Mouse (Mus musculus): Measurements from ENCODE around the gene Zfp661. TPM values are rescaled to one million over a fixed set of nuclear protein-coding genes. Genes with fewer than 3 reads are reported as not detected.
A peak's percentile ranks its signal among the peaks of the same experiment; 100 is the strongest.

Zfp661 gene
- polyA plus RNA-seq, 1 experiment from 2014 or later: 3.1 TPM

DNA sequence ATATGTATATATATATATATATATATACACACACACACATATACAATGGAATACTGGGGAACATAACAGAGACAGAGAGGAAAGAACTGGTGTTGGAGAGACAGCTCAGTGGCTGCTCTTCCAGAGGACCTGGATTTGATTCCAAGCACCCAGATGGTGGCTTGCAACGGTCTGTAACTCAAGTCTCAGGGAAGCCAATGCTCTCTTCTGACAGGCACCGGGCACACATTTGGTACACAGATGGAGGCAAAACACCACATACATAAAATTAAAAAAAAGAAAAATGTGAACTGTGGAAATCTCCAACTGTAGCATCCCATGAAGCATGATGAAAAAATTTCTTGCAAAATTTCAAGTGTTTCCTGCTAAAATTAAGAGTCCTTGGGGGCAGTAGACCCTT lies 37.9 kb upstream of the Zfp661 start:
- DNase-seq (ENCODE audit: low spot score) (no peak), ATAC-seq (replicated peaks; ENCODE audit: low FRiP score, low read depth) (no peak)
- Histone ChIP-seq H3K27me3 (ENCODE audit: insufficient read depth, low read length) (no peaks in the 10 kb centered on the region), H3K9ac (ENCODE audit: low read depth, low read length) (no peak overlapping the region), H3K27ac (peak overlapping the region; percentile 54; the same call in 1 of the 2 replicates), H3K4me2 (ENCODE audit: low read length) (no peak overlapping the region), H3K36me3 (ENCODE audit: insufficient read depth, low read length) (no peaks in the 10 kb centered on the region), H3K4me1 (replicated peaks; ENCODE audit: insufficient read depth, low read length) (no peaks in the 10 kb centered on the region), H3K9me3 (replicated peaks; ENCODE audit: low read length) (no peaks in the 10 kb centered on the region), H3K4me3 (replicated peaks; ENCODE audit: low read depth, low read length) (no peak overlapping the region)
- WGBS: 87% methylated on average over 2 of the region's 2 CpGs
- no peak for TF ChIP-seq CTCF (IDR thresholded peaks at IDR 0.05; ENCODE audit: low read depth)

DNA sequence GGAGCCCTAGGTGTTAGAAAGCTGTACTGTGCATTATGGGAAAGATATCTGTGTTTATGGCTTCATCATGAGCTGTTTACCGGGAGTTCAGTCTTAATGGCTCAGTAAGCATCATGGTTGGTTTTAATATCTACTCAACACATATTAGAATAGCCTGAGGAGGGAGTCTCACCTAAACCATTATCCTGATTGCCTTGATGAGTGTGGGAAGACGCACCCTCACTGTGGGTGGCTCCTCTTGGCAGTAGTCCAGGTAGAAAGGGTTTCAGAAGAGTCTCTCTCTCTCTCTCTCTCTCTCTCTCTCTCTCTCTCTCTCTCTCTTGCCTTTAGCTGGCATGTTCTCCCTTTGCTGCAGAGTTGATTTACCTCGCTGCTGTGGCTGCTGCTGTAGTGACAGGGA lies 35.2 kb upstream of the Zfp661 start:
- DNase-seq (ENCODE audit: low spot score) (no peak), ATAC-seq (replicated peaks; ENCODE audit: low FRiP score, low read depth) (no peak)
- Histone ChIP-seq H3K4me2 (ENCODE audit: low read length) (no peak overlapping the region), H3K36me3 (ENCODE audit: insufficient read depth, low read length) (no peaks in the 10 kb centered on the region), H3K9ac (ENCODE audit: low read depth, low read length) (no peak overlapping the region), H3K27ac (no peak overlapping the region), H3K4me1 (replicated peaks; ENCODE audit: insufficient read depth, low read length) (no peaks in the 10 kb centered on the region), H3K4me3 (replicated peaks; ENCODE audit: low read depth, low read length) (no peak overlapping the region), H3K9me3 (replicated peaks; ENCODE audit: low read length) (no peaks in the 10 kb centered on the region), H3K27me3 (ENCODE audit: insufficient read depth, low read length) (no peaks in the 10 kb centered on the region)
- no peak for TF ChIP-seq CTCF (IDR thresholded peaks at IDR 0.05; ENCODE audit: low read depth)
- WGBS: 39% methylated on average over 3 of the region's 3 CpGs

DNA sequence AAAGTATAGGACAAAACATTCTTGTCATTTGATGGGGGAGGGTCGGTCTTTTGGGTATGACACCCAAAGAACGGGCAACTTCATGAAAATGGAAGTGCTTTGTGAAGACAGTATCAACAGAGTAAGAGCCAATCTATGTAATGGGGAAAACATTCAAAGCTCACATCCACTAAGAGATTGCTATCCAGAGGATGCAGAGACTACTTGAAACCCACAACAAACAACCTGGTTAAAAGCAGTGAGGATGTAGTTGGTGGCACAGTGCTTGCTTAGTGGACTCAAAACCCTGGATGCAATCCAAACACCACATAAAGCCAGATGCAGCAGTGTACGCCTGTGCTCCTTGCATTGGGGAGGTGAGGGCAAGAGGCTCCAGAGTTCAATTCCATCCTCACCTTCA lies 32.4 kb upstream of the Zfp661 start:
- DNase-seq (ENCODE audit: low spot score) (no peak), ATAC-seq (replicated peaks; ENCODE audit: low FRiP score, low read depth) (no peak)
- Histone ChIP-seq H3K36me3 (ENCODE audit: insufficient read depth, low read length) (no peaks in the 10 kb centered on the region), H3K27ac (no peak overlapping the region), H3K4me2 (ENCODE audit: low read length) (no peak overlapping the region), H3K4me3 (replicated peaks; ENCODE audit: low read depth, low read length) (no peak overlapping the region), H3K9me3 (replicated peaks; ENCODE audit: low read length) (no peaks in the 10 kb centered on the region), H3K27me3 (ENCODE audit: insufficient read depth, low read length) (no peaks in the 10 kb centered on the region), H3K4me1 (replicated peaks; ENCODE audit: insufficient read depth, low read length) (no peaks in the 10 kb centered on the region), H3K9ac (ENCODE audit: low read depth, low read length) (no peak overlapping the region)
- WGBS: 77% methylated on average over 3 of the region's 3 CpGs
- TF ChIP-seq CTCF (IDR thresholded peaks at IDR 0.05; ENCODE audit: low read depth): no peak

DNA sequence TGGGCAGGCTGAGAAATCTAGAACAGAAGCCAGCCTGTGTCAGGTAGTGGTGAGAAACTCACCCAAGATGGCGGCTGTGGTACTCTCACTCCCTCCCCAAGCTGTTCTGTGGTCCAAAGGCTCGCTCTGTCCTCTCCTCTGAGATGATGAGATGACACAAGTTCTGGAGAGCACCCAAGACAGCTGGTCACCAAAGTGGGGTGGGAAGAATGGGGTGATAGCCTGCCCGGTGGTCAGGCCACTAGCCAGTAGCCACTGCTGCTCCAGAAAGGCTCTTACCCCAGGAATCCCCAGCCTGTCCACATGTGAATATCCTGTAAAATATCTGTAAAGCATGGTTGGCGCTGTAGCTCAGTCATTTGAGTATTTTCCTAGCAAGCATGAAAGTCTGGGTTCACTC lies 25.4 kb upstream of the Zfp661 start:
- Histone ChIP-seq H3K27me3 (ENCODE audit: insufficient read depth, low read length) (no peaks in the 10 kb centered on the region), H3K27ac (no peak overlapping the region), H3K4me1 (replicated peaks; ENCODE audit: insufficient read depth, low read length) (peaks cover 5% of the 10 kb centered on the region; the same call in 1 of the 2 replicates), H3K4me3 (replicated peaks; ENCODE audit: low read depth, low read length) (no peak overlapping the region), H3K36me3 (ENCODE audit: insufficient read depth, low read length) (no peaks in the 10 kb centered on the region), H3K9ac (ENCODE audit: low read depth, low read length) (no peak overlapping the region), H3K9me3 (replicated peaks; ENCODE audit: low read length) (no peaks in the 10 kb centered on the region), H3K4me2 (ENCODE audit: low read length) (no peak overlapping the region)
- DNase-seq (ENCODE audit: low spot score): no peak
- WGBS: 92% methylated on average over 4 of the region's 4 CpGs
- no peak for ATAC-seq (replicated peaks; ENCODE audit: low FRiP score, low read depth)
- TF ChIP-seq CTCF (IDR thresholded peaks at IDR 0.05; ENCODE audit: low read depth): no peak

DNA sequence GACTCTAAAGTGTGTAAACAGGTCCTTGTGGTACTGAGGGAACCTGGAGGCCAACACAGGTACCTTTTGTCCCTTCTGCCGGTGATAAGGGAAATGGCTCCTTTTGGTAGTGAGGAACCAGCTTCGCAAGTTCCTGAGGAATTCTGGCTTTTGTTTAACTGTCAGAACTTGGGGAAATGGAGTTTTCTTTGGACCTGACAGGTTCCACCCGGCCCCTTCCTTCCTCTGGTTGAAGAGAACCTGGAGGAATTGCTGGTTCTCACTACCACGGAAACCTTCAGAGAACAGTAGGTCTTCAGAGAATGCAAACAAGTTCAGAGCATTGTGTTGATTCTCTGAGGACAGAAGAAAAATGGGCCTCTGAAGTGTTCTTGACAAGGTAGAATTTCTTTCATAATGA lies 24.5 kb upstream of the Zfp661 start:
- Histone ChIP-seq H3K4me3 (replicated peaks; ENCODE audit: low read depth, low read length) (no peak overlapping the region), H3K36me3 (ENCODE audit: insufficient read depth, low read length) (no peaks in the 10 kb centered on the region), H3K4me2 (ENCODE audit: low read length) (no peak overlapping the region), H3K27ac (no peak overlapping the region), H3K9me3 (replicated peaks; ENCODE audit: low read length) (no peaks in the 10 kb centered on the region), H3K9ac (ENCODE audit: low read depth, low read length) (no peak overlapping the region), H3K4me1 (replicated peaks; ENCODE audit: insufficient read depth, low read length) (peaks cover 5% of the 10 kb centered on the region; the same call in 1 of the 2 replicates), H3K27me3 (ENCODE audit: insufficient read depth, low read length) (no peaks in the 10 kb centered on the region)
- ATAC-seq (replicated peaks; ENCODE audit: low FRiP score, low read depth) (no peak), DNase-seq (ENCODE audit: low spot score) (no peak)
- TF ChIP-seq CTCF (IDR thresholded peaks at IDR 0.05; ENCODE audit: low read depth): no peak
- WGBS: 75% methylated on average over 4 of the region's 4 CpGs

DNA sequence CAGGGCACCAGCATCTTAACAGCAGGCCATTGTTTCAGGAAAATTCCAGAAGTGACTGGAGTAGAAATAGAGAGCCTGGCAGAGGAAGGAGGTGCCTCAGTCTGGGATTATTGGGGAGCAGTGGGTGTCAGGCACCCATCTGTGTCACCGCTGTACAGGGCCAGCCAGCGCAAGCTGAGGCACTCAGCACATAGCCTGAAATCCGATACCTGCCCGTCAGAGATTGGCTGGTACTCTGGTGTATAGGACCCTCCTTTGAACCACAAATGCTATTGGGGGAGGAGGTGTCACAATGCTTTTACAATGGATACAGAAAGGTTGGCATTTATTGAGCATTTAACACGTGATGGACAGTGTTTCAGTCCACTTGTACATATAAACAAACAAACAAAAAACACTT lies 22.1 kb upstream of the Zfp661 start:
- Histone ChIP-seq H3K9me3 (replicated peaks; ENCODE audit: low read length) (no peaks in the 10 kb centered on the region), H3K4me2 (ENCODE audit: low read length) (no peak overlapping the region), H3K27me3 (ENCODE audit: insufficient read depth, low read length) (no peaks in the 10 kb centered on the region), H3K36me3 (ENCODE audit: insufficient read depth, low read length) (peaks cover 15% of the 10 kb centered on the region; the same call in 1 of the 2 replicates), H3K4me3 (replicated peaks; ENCODE audit: low read depth, low read length) (no peak overlapping the region), H3K4me1 (replicated peaks; ENCODE audit: insufficient read depth, low read length) (peaks cover 5% of the 10 kb centered on the region; the same call in 1 of the 2 replicates), H3K27ac (0 out of 2 replicates have a peak overlapping the region, but pooled peaks have one; percentile 5), H3K9ac (ENCODE audit: low read depth, low read length) (no peak overlapping the region)
- no peak for TF ChIP-seq CTCF (IDR thresholded peaks at IDR 0.05; ENCODE audit: low read depth)
- ATAC-seq (replicated peaks; ENCODE audit: low FRiP score, low read depth) (0 out of 2 replicates have a peak, but pooled peaks have one; percentile 48), DNase-seq (ENCODE audit: low spot score) (peak; percentile 23)
- WGBS: 5% methylated on average over 5 of the region's 5 CpGs

DNA sequence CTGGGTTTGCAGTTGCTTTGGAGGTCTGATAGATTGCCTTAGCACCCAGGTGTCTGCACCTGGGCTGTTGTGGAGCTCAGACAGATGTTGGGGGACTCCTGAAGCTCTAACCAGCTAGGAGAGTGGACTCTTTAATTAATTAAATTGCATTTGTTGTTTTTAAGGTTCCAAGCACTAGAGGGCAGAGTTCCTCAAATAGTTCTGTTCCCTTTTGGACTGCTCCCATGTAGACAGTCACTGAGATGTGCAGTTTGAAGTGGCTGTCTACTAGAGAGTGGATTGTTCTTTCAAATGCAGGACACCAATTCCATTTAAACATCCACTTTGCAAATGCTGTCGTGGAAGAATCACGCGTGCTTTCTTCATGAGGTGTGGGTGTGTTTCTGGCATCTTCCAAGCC lies 21.3 kb upstream of the Zfp661 start:
- WGBS: 54% methylated on average over 3 of the region's 3 CpGs
- 0 out of 2 replicates have a peak, but pooled peaks have one; percentile 23 for ATAC-seq (replicated peaks; ENCODE audit: low FRiP score, low read depth)

More for the DNA sequence above, 21.3 kb upstream of the Zfp661 start:
- Histone ChIP-seq H3K9me3 (replicated peaks; ENCODE audit: low read length) (no peaks in the 10 kb centered on the region), H3K36me3 (ENCODE audit: insufficient read depth, low read length) (peaks cover 18% of the 10 kb centered on the region; the same call in 1 of the 2 replicates), H3K27ac (0 out of 2 replicates have a peak overlapping the region, but pooled peaks have one; percentile 5), H3K4me2 (ENCODE audit: low read length) (no peak overlapping the region), H3K4me3 (replicated peaks; ENCODE audit: low read depth, low read length) (no peak overlapping the region), H3K27me3 (ENCODE audit: insufficient read depth, low read length) (no peaks in the 10 kb centered on the region), H3K9ac (ENCODE audit: low read depth, low read length) (no peak overlapping the region), H3K4me1 (replicated peaks; ENCODE audit: insufficient read depth, low read length) (peaks cover 5% of the 10 kb centered on the region; the same call in 1 of the 2 replicates)
- peak; percentile 73 for TF ChIP-seq CTCF (IDR thresholded peaks at IDR 0.05; ENCODE audit: low read depth)
- peak; percentile 89 for DNase-seq (ENCODE audit: low spot score)
